Comparison of ENCODE assay signal across 8 mouse cellular contexts in genomic region chr11:75270985-75271434, GRCm38 (mm10).
A peak's percentile ranks its signal among the peaks of the same experiment; 100 is the strongest.
DNase-seq lines count a peak whose midpoint lies in the region; ATAC-seq and TF ChIP-seq lines count a peak whose summit lies in the region.

No protein-coding gene starts in this region.

- no peaks in the 10 kb centered on the region for H3K9me3 ChIP-seq in forebrain, postnatal 0 days (ENCODE audit: low read length)
- H3K9me3 ChIP-seq in midbrain, embryonic 11.5 days (ENCODE audit: control insufficient read depth, low read length), result no peaks in the 10 kb centered on the region

- no peak overlapping the region for H3K4me3 ChIP-seq in forebrain, postnatal 0 days (ENCODE audit: low read depth, low read length)
- no peak overlapping the region for H3K4me3 ChIP-seq in midbrain, embryonic 11.5 days (ENCODE audit: low read depth, low read length)

- H3K27me3 ChIP-seq in forebrain, postnatal 0 days (ENCODE audit: insufficient read depth, low read length), result no peaks in the 10 kb centered on the region
- no peaks in the 10 kb centered on the region for H3K27me3 ChIP-seq in midbrain, embryonic 11.5 days (ENCODE audit: control insufficient read depth, insufficient read depth, low read length)

- H3K4me2 ChIP-seq in forebrain, postnatal 0 days (ENCODE audit: low read depth), result no peak overlapping the region
- no peak overlapping the region for H3K4me2 ChIP-seq in midbrain, embryonic 11.5 days

- 41% methylated on average over 7 of the region's 7 CpGs for whole genome bisulfite sequencing in forebrain, postnatal 0 days
- WGBS in midbrain, embryonic 11.5 days, result 73% methylated on average over 7 of the region's 7 CpGs

- H3K4me1 ChIP-seq in forebrain, postnatal 0 days (ENCODE audit: insufficient read depth), result peaks cover 26% of the 10 kb centered on the region
- peaks cover 19% of the 10 kb centered on the region for H3K4me1 ChIP-seq in midbrain, embryonic 11.5 days (ENCODE audit: control insufficient read depth, insufficient read depth, low read length)

- no peaks in the 10 kb centered on the region for H3K36me3 ChIP-seq in forebrain, postnatal 0 days (ENCODE audit: insufficient read depth)
- H3K36me3 ChIP-seq in midbrain, embryonic 11.5 days (ENCODE audit: control insufficient read depth, insufficient read depth, low read length), result no peaks in the 10 kb centered on the region

- no peak for TF ChIP-seq CTCF in forebrain, postnatal 0 days (IDR thresholded peaks at IDR 0.05; ENCODE audit: low read depth)

- H3K27ac ChIP-seq in forebrain, postnatal 0 days (ENCODE audit: low read depth, low read length), result 0 out of 2 replicates have a peak overlapping the region, but pooled peaks have one; percentile 4
- H3K27ac ChIP-seq in midbrain, embryonic 11.5 days (ENCODE audit: low read depth, low read length), result no peak overlapping the region

- DNase-seq in spleen, postnatal 10 days (ENCODE audit: low spot score in 2 of 2), result peak; percentile 31 to 61
- DNase-seq in spleen, postnatal 36 days (ENCODE audit: low spot score in 2 of 2), result no peak
- peak; percentile 87 for DNase-seq in forebrain, postnatal 0 days
- DNase-seq in layer of hippocampus, postnatal 10 days (ENCODE audit: low spot score in 2 of 2), result peak; percentile 71 to 75
- peak; percentile 48 for DNase-seq in skeletal muscle tissue, adult 2 months (ENCODE audit: low read depth, low spot score)
- no peak for DNase-seq in midbrain, embryonic 11.5 days (ENCODE audit: low spot score, missing footprints)

- no peak overlapping the region for H3K9ac ChIP-seq in forebrain, postnatal 0 days
- no peak overlapping the region for H3K9ac ChIP-seq in midbrain, embryonic 11.5 days (ENCODE audit: low read length)

- ATAC-seq in forebrain, postnatal 0 days, result peak; percentile 66
- no peak for ATAC-seq in inflammation-experienced regulatory T-cells, adult 6 months
- no peak for ATAC-seq in midbrain, embryonic 11.5 days (ENCODE audit: low FRiP score)
- ATAC-seq in megakaryocyte, adult 5-6 weeks (ENCODE audit: poor library complexity, severe bottlenecking), result no peak

Comparison
In these comparisons a context has a peak if more than half of its experiments do, and no peak if none do; other contexts are left out.
1. DNase-seq: peak in spleen, postnatal 10 days (2 of 2), forebrain, postnatal 0 days (single experiment), layer of hippocampus, postnatal 10 days (2 of 2) and skeletal muscle tissue, adult 2 months (single experiment); none in spleen, postnatal 36 days (0 of 2) and midbrain, embryonic 11.5 days (single experiment).